Mouse (Mus musculus): Measurements from ENCODE around the gene Rph3a. TPM values are rescaled to one million over a fixed set of nuclear protein-coding genes. Genes with fewer than 3 reads are reported as not detected.
"Not testable (repeated sequence)": the region's sequence is repeated elsewhere in the genome, so short reads cannot be mapped to it uniquely, and the experiment has no call there.

The Rph3a gene
- total RNA-seq, 1 experiment from 2014 or later, result 2.7 TPM

GRCm38 (mm10) chr5:120908196-120908920 lies 101.5 kb downstream of the Rph3a start:
- no peak for DNase-seq

- not testable (repeated sequence) for DNase-seq
These were observed 102.8 kb downstream of the Rph3a start, which contains the start of gene Oas1a for GRCm38 (mm10) chr5:120906791-120907733. Gene Oas1a (minus strand): TSS chr5:120907521.

GRCm38 (mm10) chr5:120902056-120902455 lies 107.8 kb downstream of the Rph3a start:
- DNase-seq, result no peak

- DNase-seq, result no peak
These were observed 109.2 kb downstream of the Rph3a start for GRCm38 (mm10) chr5:120900666-120901065.

GRCm38 (mm10) chr5:120898726-120899125 lies 111.2 kb downstream of the Rph3a start:
- DNase-seq, result no peak

- no peak for DNase-seq
These were observed 111.6 kb downstream of the Rph3a start for GRCm38 (mm10) chr5:120898307-120898706.

GRCm38 (mm10) chr5:120895231-120895900 lies 114.5 kb downstream of the Rph3a start:
- no peak for DNase-seq

GRCm38 (mm10) chr5:120894692-120895091 lies 115.2 kb downstream of the Rph3a start:
- DNase-seq, result not testable (repeated sequence)

- not testable (repeated sequence) for DNase-seq
These were observed 116.0 kb downstream of the Rph3a start for GRCm38 (mm10) chr5:120893866-120894265.

GRCm38 (mm10) chr5:120892243-120892660 lies 117.6 kb downstream of the Rph3a start:
- no peak for DNase-seq

GRCm38 (mm10) chr5:120891566-120892242 lies 118.2 kb downstream of the Rph3a start:
- not testable (repeated sequence) for DNase-seq

GRCm38 (mm10) chr5:120890991-120891390 lies 118.9 kb downstream of the Rph3a start:
- no peak for DNase-seq

Other genes with a start within 250 kb of the Rph3a start
- gene Oas3, start 232.4 kb downstream of the Rph3a start, total RNA-seq (2021), result 0.22 and 0.41 TPM in 2 replicates
- gene Oas1e, start 214.6 kb downstream of the Rph3a start, total RNA-seq (2021), result not detected in 2 replicates
- 0.89 and 1.8 TPM in 2 replicates for gene Oas1c, start 197.6 kb downstream of the Rph3a start, total RNA-seq (2021)
- not detected in 2 replicates for gene Oas1f, start 162.7 kb downstream of the Rph3a start, total RNA-seq (2021)
- gene Oas1h, start 148.7 kb downstream of the Rph3a start, total RNA-seq (2021), result not detected in 2 replicates
- gene Oas1g, start 122.5 kb downstream of the Rph3a start, total RNA-seq (2021), result not detected in 2 replicates
- 0.52 and 1.0 TPM in 2 replicates for gene Oas1a, start 102.6 kb downstream of the Rph3a start, total RNA-seq (2021)
- gene Oas1d, start 95.6 kb downstream of the Rph3a start, total RNA-seq (2021), result not detected in 2 replicates
- 98.9 and 120 TPM in 2 replicates for gene Ptpn11, start 181.3 kb upstream of the Rph3a start, total RNA-seq (2021)
- 995 and 1,088 TPM in 2 replicates for gene Rpl6, start 194.4 kb upstream of the Rph3a start, total RNA-seq (2021)
- gene Hectd4, start 210.1 kb upstream of the Rph3a start, total RNA-seq (2021), result 21.5 and 27.1 TPM in 2 replicates